Mouse (Mus musculus): ENCODE results near the gene Wwox.

GRCm38 (mm10) chr8:114579292-114579691, 139.8 kb downstream of the Wwox start:
- no peak for TF ChIP-seq CTCF (IDR thresholded peaks at IDR 0.05; ENCODE audit: low read depth)
- TF ChIP-seq EP300 (IDR thresholded peaks at IDR 0.05; ENCODE audit: low read depth): no peak

All from liver, embryonic 14.5 days (tissue).